Mouse (Mus musculus): Measurements from ENCODE around the gene Ddi2.

- TF ChIP-seq POLR2A (IDR thresholded peaks at IDR 0.05; ENCODE audit: low read depth, low read length) = no peak
- TF ChIP-seq CTCF (conservative IDR thresholded peaks at IDR 0.05; ENCODE audit: insufficient read depth, insufficient read length, low read depth, low read length) = no peak
Observed at GRCm38 (mm10) chr4:141725738-141726137, 2.5 kb upstream of the Ddi2 start.

Data from kidney, adult 2 months (tissue).